Mouse (Mus musculus): ENCODE measurements around the gene Ucn2. TPM values are rescaled to one million over a fixed set of nuclear protein-coding genes. Genes with fewer than 3 reads are reported as not detected.

Ucn2 gene
- polyA plus RNA-seq, 1 experiment = 0.18 TPM

GRCm38 (mm10) chr9:109028421-109028820 lies 42.6 kb downstream of the Ucn2 start:
- no peak for TF ChIP-seq FLI1 (IDR thresholded peaks at IDR 0.05; ENCODE audit: low read length)
- no peak for TF ChIP-seq GATA1 (IDR thresholded peaks at IDR 0.05; ENCODE audit: borderline replicate concordance, low read length)

DNA sequence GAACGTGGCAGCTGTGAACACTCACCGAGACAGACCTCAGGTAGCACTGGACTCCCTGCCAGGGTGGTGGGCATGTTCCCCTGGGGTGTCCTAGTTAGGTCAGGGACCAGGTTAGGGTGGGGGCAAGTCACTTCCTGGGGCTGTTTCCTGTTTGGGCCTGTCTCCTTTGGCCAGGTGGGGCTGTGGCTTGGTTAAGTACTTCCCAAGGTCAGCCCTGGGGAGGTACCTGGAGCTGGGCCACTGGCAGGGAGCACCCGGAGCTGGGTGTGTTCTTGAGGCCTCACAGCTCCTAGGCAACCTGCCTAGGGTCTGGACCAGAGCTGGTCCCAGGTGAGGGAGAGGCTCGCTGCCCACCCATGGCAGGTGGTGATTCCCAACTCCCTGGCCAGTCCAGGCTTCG lies 43.1 kb downstream of the Ucn2 start:
- Histone ChIP-seq H3K4me1 (peaks cover 45% of the 10 kb centered on the region), H3K9me3 (no peaks in the 10 kb centered on the region), H3K27me3 (replicated peaks) (peaks cover 28% of the 10 kb centered on the region), H3K36me3 (replicated peaks; ENCODE audit: low read length) (peaks cover 83% of the 10 kb centered on the region), H3K4me3 (replicated peaks) (no peak overlapping the region)
- TF ChIP-seq FLI1 (IDR thresholded peaks at IDR 0.05; ENCODE audit: low read length) = no peak
- TF ChIP-seq GATA1 (IDR thresholded peaks at IDR 0.05; ENCODE audit: borderline replicate concordance, low read length) = no peak

More at GRCm38 (mm10) chr9:109028421-109028820, 42.6 kb downstream of the Ucn2 start:
- peaks cover 49% of the 10 kb centered on the region for H3K4me1 ChIP-seq
- H3K9me3 ChIP-seq = no peaks in the 10 kb centered on the region
- H3K27me3 ChIP-seq (replicated peaks) = peaks cover 27% of the 10 kb centered on the region
- peaks cover 85% of the 10 kb centered on the region for H3K36me3 ChIP-seq (replicated peaks; ENCODE audit: low read length)
- H3K4me3 ChIP-seq (replicated peaks) = no peak overlapping the region

GRCm38 (mm10) chr9:109030312-109030711 lies 44.5 kb downstream of the Ucn2 start:
- H3K36me3 ChIP-seq (replicated peaks; ENCODE audit: low read length) = peaks cover 71% of the 10 kb centered on the region
- peaks cover 23% of the 10 kb centered on the region for H3K27me3 ChIP-seq (replicated peaks)
- no peak overlapping the region for H3K4me3 ChIP-seq (replicated peaks)
- peaks cover 41% of the 10 kb centered on the region for H3K4me1 ChIP-seq
- no peaks in the 10 kb centered on the region for H3K9me3 ChIP-seq
- TF ChIP-seq FLI1 (IDR thresholded peaks at IDR 0.05; ENCODE audit: low read length) (no peak), GATA1 (IDR thresholded peaks at IDR 0.05; ENCODE audit: borderline replicate concordance, low read length) (no peak)

DNA sequence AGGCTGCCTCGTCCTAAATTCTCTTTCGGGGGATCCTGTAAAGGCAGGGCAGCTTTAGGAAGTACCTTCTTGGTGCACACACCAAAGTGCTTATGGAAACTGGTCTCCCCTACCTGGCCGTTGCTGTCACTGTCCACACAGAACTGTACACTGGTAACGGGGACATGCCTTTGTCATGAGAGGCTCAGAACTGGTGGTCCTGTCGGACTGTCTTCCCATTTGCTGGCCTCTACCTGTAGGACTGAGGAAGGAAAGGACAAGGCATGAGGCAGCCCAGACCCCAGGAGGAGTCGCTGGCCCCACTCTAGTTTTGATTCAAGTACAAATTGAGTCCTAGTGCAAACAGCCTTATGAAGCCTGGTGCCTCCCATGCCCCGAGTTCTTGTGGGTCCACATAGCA lies 45.2 kb downstream of the Ucn2 start:
- no peak overlapping the region for H3K4me3 ChIP-seq (replicated peaks)
- peaks cover 64% of the 10 kb centered on the region for H3K36me3 ChIP-seq (replicated peaks; ENCODE audit: low read length)
- peaks cover 41% of the 10 kb centered on the region for H3K4me1 ChIP-seq
- peaks cover 23% of the 10 kb centered on the region for H3K27me3 ChIP-seq (replicated peaks)
- TF ChIP-seq GATA1 (IDR thresholded peaks at IDR 0.05; ENCODE audit: borderline replicate concordance, low read length) = no peak
- H3K9me3 ChIP-seq = no peaks in the 10 kb centered on the region

DNA sequence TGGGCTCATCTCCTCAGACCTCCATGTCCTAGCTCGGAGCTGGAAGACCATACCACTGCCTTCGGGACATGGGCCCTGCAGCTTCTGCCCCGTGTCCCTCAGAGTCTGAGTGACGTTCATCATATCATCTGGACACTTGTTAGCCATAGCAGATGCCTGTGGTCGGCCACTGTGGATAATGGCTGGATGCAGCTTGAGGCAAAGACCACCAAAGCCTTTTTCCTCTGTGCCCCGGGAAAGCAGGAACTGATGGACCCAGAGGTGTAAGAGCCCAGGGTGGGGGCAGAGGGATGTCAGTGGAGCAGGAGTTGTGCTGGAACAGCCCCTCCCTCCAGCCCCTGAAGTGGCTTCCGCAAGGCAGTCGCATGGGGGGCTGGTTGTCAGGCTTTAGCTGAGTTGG lies 45.9 kb downstream of the Ucn2 start:
- Histone ChIP-seq H3K36me3 (replicated peaks; ENCODE audit: low read length) (peaks cover 57% of the 10 kb centered on the region), H3K9me3 (no peaks in the 10 kb centered on the region), H3K4me1 (peaks cover 38% of the 10 kb centered on the region), H3K4me3 (replicated peaks) (no peak overlapping the region), H3K27me3 (replicated peaks) (peaks cover 20% of the 10 kb centered on the region)
- TF ChIP-seq FLI1 (IDR thresholded peaks at IDR 0.05; ENCODE audit: low read length) = no peak
- TF ChIP-seq GATA1 (IDR thresholded peaks at IDR 0.05; ENCODE audit: borderline replicate concordance, low read length) = no peak

DNA sequence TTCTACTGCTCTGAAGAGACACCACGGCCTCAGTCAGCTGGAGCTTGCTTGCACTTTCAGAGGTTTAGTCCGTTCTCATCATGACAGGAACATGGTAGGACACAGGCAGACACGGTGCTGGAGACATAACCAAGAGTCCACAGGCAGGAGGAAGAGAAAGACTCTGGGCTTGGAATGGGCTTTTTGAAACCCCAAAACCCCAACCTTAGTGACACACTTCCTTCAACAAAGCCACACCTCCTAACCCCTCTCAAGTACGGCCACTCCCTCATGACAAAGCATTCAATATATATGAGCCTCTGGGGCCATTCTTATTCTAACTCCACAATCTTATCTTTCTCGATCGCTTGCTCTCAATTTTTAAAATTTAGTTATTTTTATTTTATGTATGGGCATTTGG lies 46.6 kb downstream of the Ucn2 start:
- Histone ChIP-seq H3K4me3 (replicated peaks) (no peak overlapping the region), H3K9me3 (no peaks in the 10 kb centered on the region), H3K27me3 (replicated peaks) (peaks cover 16% of the 10 kb centered on the region), H3K36me3 (replicated peaks; ENCODE audit: low read length) (peaks cover 50% of the 10 kb centered on the region), H3K4me1 (peaks cover 33% of the 10 kb centered on the region)
- TF ChIP-seq FLI1 (IDR thresholded peaks at IDR 0.05; ENCODE audit: low read length) (no peak), GATA1 (IDR thresholded peaks at IDR 0.05; ENCODE audit: borderline replicate concordance, low read length) (no peak)

Other genes starting within 250 kb of the Ucn2 start
- 19.2 and 25.5 TPM in 2 replicates for gene Ip6k2, start 202.2 kb upstream of the Ucn2 start, polyA plus RNA-seq (2012; ENCODE audit: insufficient read depth, low replicate concordance)
- gene Nckipsd, start 177.6 kb upstream of the Ucn2 start, polyA plus RNA-seq (2012; ENCODE audit: insufficient read depth, low replicate concordance) = 1.4 TPM in 1 of 2 replicates, not detected in the other
- 1.5 TPM in 1 of 2 replicates, not detected in the other for gene Celsr3, start 159.7 kb upstream of the Ucn2 start, polyA plus RNA-seq (2012; ENCODE audit: insufficient read depth, low replicate concordance)
- 8.6 and 23.5 TPM in 2 replicates for gene Slc26a6, start 132.7 kb upstream of the Ucn2 start, polyA plus RNA-seq (2012; ENCODE audit: insufficient read depth, low replicate concordance)
- gene Tmem89, start 71.4 kb upstream of the Ucn2 start, polyA plus RNA-seq (2012; ENCODE audit: insufficient read depth, low replicate concordance) = not detected in 2 replicates
- 221 and 266 TPM in 2 replicates for gene Uqcrc1, start 49.4 kb upstream of the Ucn2 start, polyA plus RNA-seq (2012; ENCODE audit: insufficient read depth, low replicate concordance)
- 0.36 and 2.2 TPM in 2 replicates for gene Col7a1, start 32.4 kb upstream of the Ucn2 start, polyA plus RNA-seq (2012; ENCODE audit: insufficient read depth, low replicate concordance)
- 2.4 and 5.8 TPM in 2 replicates for gene Pfkfb4, start 5.8 kb downstream of the Ucn2 start, polyA plus RNA-seq (2012; ENCODE audit: insufficient read depth, low replicate concordance)
- gene Shisa5, start 52.6 kb downstream of the Ucn2 start, polyA plus RNA-seq (2012; ENCODE audit: insufficient read depth, low replicate concordance) = 375 and 575 TPM in 2 replicates
- gene Trex1, start 73.7 kb downstream of the Ucn2 start, polyA plus RNA-seq (2012; ENCODE audit: insufficient read depth, low replicate concordance) = 25.2 and 49.1 TPM in 2 replicates
- 2.2 and 2.8 TPM in 2 replicates for gene Atrip, start 88.1 kb downstream of the Ucn2 start, polyA plus RNA-seq (2012; ENCODE audit: insufficient read depth, low replicate concordance)
- 3.8 TPM in 1 of 2 replicates, not detected in the other for gene Ccdc51, start 96.5 kb downstream of the Ucn2 start, polyA plus RNA-seq (2012; ENCODE audit: insufficient read depth, low replicate concordance)
- 28.0 and 687 TPM in 2 replicates for gene Tma7, start 96.6 kb downstream of the Ucn2 start, polyA plus RNA-seq (2012; ENCODE audit: insufficient read depth, low replicate concordance)
- not detected in 2 replicates for gene Plxnb1, start 109.4 kb downstream of the Ucn2 start, polyA plus RNA-seq (2012; ENCODE audit: insufficient read depth, low replicate concordance)
- not detected in 2 replicates for gene Fbxw21, start 176.0 kb downstream of the Ucn2 start, polyA plus RNA-seq (2012; ENCODE audit: insufficient read depth, low replicate concordance)
- gene Fbxw13, start 210.0 kb downstream of the Ucn2 start, polyA plus RNA-seq (2012; ENCODE audit: insufficient read depth, low replicate concordance) = not detected in 2 replicates
- not detected in 2 replicates for gene Fbxw20, start 248.7 kb downstream of the Ucn2 start, polyA plus RNA-seq (2012; ENCODE audit: insufficient read depth, low replicate concordance)

Measured in megakaryocyte, embryonic 14.5 days (primary cell).